Mouse (Mus musculus) heart, adult 9 months (tissue): ENCODE results near the gene Dnaja4.

Source experiments
- DNase-seq, 2 experiments: peaks; one replicate each; pipeline ENCODE4 v3.0.0; 2022; ENCODE audit warnings: low spot score in 2 of 2

Gene Dnaja4

DNA sequence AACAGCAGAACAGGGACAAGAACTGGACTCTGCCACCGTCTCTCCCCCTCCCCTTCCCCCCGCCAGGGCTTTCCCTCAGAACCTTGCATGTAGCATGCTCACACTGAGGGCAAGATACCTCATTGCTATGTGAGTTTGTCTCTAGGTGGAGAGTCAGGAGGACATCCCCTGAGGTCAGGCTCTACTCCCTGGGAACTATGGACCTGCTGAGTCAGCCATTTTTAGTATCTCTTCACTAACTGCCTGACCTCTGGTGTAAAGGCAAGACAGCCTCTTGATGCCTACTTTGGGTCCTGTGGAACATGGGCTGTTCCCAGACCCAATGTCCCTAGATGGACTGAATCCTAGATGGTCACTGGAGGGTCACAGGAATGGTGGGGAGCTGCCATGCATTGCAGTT, 53.0 kb downstream of the Dnaja4 start:
- DNase-seq: no peak

DNA sequence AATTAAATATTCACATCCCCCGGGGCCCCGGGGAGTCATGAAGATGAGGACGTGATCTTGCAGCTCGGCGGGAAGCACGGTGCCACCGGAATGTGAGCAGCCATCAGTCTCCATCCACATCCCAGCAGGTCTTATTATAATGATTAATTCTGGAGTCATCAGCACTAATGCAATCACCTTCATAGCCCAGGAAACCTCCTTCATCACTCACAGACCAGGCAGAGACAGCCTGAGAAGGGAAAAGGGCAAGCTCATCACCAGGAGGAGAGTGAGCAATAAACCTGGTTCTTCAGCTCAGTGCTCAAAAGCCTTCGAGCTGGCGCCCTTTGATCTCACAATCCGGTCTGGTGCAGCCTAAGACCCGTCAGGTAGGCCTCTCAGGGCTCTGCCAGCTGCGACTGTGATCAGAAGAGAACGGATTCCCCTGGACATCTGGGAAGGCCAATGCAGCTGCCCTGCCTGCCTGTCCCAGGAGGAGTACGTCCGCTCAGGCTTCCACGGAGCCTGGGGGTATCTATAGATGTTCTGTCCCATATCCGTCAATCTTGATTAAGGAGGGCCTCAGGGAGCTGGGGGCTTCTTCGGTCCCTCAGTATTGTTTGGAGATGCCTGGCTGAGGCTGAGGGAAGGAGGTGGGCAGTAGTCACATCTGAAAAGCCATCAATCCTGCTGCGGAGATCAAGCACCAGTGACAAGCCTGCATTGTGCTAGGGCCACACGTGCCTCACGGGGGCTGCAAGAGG, 53.7 kb downstream of the Dnaja4 start:
- no peak for DNase-seq

DNA sequence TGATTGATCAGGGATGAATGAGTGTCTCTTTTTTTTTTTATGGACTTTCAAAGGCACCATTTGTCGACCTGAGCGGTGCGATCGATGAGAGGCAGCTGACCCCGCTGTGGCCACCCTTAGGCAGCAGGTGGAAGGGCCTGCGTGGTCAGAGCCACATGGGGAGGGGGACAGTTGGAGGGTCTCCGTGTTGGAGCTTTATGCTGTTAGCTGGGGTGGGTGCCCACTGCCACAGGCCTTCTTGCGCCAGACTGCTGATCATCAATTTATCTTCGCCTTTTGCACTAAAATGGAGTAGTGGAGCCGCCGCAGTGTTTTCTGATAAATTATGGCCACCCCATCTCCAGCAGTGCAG, 54.2 kb downstream of the Dnaja4 start:
- DNase-seq: no peak

DNA sequence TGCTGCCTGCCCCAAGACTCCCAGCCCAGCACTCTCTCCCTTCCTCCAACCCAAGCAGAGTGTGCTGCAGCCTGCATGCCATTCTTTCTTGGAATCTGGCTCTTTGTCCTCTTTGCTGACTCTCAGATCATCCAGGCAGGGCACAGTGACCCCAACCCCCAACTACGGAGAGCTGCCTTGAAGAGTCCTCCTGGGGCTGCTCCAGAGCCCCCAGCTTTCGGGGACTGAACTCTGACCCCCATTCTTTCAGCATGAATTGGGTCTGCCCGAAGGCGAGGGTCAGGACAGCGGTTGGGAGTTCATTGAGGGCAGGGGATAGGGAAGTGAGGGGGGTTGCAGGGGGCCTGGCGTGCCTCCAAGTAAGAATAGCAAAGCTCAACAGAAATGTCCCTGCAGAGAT, 60.9 kb downstream of the Dnaja4 start:
- DNase-seq: no peak

DNA sequence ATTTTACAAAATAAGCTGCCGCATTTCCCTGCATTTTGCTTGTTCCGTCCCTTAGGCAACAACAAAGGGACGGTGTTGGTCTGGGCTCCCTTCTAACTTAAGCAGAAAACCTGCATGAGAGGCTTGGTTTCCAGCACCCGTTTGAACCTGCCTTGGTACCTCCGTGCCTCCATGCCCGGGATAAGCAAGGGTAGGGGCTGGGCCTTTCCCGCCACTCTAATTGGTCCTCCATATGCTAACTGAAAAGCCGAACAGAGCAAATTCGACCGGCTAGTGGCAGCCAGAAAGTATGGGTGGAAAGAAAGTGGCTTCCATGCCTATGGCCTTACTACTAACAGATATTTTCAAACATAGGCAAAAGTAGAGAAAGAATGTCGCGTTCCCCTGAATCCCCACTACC, 65.4 kb downstream of the Dnaja4 start:
- DNase-seq: no peak

DNA sequence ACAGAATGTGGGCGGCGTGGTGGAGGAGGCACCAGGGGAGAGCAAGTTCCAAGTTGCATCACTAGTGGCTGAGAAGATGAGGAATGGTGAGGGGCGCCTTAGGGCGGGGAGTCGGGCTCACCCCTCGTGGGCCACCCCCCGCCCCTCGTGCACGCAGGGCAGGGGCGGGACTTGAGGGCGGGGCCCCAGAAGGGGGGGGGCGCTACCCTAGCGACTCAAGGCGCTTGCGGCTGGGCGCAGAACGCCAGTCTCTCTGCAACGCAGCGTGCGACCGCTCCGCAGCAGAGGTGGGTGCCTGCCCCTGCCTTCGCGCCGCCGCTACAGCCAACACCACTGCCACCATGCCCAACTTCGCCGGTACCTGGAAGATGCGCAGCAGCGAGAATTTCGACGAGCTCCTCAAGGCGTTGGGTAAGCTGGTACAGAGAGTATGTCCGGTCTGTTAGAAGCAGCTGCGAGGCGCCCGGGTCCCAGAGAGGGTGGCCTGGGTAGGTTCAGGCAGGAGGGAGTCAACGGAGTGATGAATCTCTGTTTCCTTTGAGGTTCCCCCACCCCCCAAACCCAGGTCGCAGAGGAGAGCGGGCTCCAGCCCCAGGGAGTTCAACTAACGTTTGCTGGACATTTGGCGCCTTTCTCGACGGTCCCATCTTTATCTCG, 66.0 kb downstream of the Dnaja4 start, which contains the start of gene Crabp1:
TSS of gene Crabp1 (plus strand) at position 188 of the 657 bp plus-strand sequence.
- DNase-seq: no peak

DNA sequence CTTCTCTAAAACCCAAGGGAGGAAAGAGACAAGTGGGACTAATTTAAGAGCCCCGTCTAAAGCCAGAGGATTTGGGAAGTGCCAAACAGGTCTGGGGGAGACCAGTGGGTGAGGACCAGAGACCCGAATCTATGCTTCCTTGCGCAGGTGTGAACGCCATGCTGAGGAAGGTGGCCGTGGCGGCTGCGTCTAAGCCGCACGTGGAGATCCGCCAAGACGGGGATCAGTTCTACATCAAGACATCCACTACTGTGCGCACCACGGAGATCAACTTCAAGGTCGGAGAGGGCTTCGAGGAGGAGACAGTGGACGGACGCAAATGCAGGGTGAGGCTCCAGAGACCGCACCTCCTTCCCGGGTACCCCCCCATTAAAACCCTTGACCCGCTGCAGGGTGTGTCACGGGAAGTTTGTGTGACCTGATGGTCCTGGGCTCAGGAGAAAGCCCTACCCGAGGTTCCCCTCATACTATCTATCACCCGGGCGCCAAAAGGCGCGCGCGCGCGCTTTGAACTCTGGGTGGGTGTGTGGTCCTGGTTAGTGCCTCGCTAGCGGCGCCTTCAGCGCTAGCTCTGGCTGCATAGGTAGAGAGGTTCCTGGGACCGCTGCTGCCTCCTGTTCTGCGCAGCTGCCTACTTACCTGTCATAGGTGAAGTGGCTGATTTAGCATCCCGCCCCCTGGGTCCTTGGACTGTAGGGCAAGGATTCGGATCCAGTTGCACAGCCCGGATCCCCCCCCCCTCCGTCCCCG, 66.8 kb downstream of the Dnaja4 start:
- no peak for DNase-seq
